Mouse (Mus musculus) small intestine, adult 2 months (tissue): ENCODE results near the gene Celsr2. TPM values are rescaled to one million over a fixed set of nuclear protein-coding genes. Genes with fewer than 3 reads are reported as not detected.

Experiments used
- H3K27ac ChIP-seq: fragments of 200-500 bp; 2 replicates; pipeline ENCODE4 v1.5.1; 2012; ENCODE audit warnings: low read depth, low read length, control low read depth, inconsistent platforms; ENCODE audit not compliant: insufficient read depth
- H3K27me3 ChIP-seq: fragments of 200-500 bp; 2 replicates; pipeline ENCODE4 v1.6.1; 2012; ENCODE audit warnings: mild to moderate bottlenecking, moderate library complexity, low read length, inconsistent platforms; ENCODE audit not compliant: control insufficient read depth, insufficient read depth
- H3K36me3 ChIP-seq: fragments of 200-500 bp; 2 replicates; pipeline ENCODE4 v1.6.1; 2012; ENCODE audit warnings: mild to moderate bottlenecking, low read length, control low read depth, inconsistent platforms; ENCODE audit not compliant: control insufficient read depth, insufficient read depth
- H3K4me1 ChIP-seq: fragments of 200-500 bp; 2 replicates; pipeline ENCODE4 v1.6.1; 2012; ENCODE audit warnings: low read length, inconsistent platforms, mixed read lengths; ENCODE audit not compliant: control insufficient read depth, insufficient read depth, insufficient read length
- H3K4me3 ChIP-seq: fragments of 200-500 bp; 2 replicates; pipeline ENCODE4 v1.5.1; 2012; ENCODE audit warnings: low read depth, mild to moderate bottlenecking, control low read depth, inconsistent platforms, low read length, moderate library complexity
- CTCF ChIP-seq: fragments of 200-500 bp; IDR thresholded peaks from 2 replicates; pipeline ENCODE4 v1.5.1; 2012; ENCODE audit warnings: low read depth, mild to moderate bottlenecking, control low read depth, inconsistent platforms, low read length, moderate library complexity, mixed read lengths; ENCODE audit not compliant: insufficient replicate concordance, insufficient read length; ENCODE audit errors: extremely low read depth
- POLR2A ChIP-seq: fragments of 200-500 bp; IDR thresholded peaks from 2 replicates; pipeline ENCODE4 v1.6.1; 2012; ENCODE audit warnings: low read depth, mild to moderate bottlenecking, control low read depth, inconsistent platforms, low read length, moderate library complexity
- WGBS: fragments of 180-500 bp; shearing (Covaris S2); methylation state at CpG from one replicate; pipeline ENCODE4 v1.1.7; 2018; 5-methylcytosine and 5-hydroxymethylcytosine counted together
- polyA plus RNA-seq: library from polyadenylated mRNA; depleted of rRNA; stranded (reverse); fragments of >200 nt; gene quantifications from 2 replicates; pipeline ENCODE4 v1.2.3, GENCODE M21; 2012

Celsr2 gene
- polyA plus RNA-seq, 1 experiment = 2.7 TPM

DNA sequence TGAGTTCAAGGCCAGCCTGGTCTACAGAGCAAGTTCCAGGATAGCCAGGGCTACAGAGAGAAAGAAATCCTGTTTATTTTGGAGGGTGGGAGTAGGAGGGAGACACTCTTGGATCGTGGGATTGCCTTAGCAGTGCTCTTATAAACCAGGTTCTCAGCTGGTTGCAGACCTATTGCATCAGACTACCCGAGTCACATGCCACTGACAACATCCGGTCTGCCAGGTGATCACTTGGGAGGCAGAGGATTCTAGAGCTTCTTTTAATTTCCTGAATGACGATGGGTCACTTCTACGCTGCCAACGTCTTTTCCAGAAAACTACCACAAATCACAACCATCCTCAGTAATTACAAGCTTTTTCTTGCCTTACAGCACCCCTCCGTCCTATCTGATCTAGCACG is 28.7 kb upstream of the Celsr2 start:
- no peak for TF ChIP-seq POLR2A
- Histone ChIP-seq H3K36me3 (no peaks in the 10 kb centered on the region; the same call in 1 of the 2 replicates), H3K27ac (peak overlapping the region; percentile 78), H3K4me3 (peak overlapping the region; percentile 73), H3K27me3 (no peaks in the 10 kb centered on the region), H3K4me1 (no peaks in the 10 kb centered on the region; the same call in 1 of the 2 replicates)
- WGBS = 1% methylated on average over 8 of the region's 8 CpGs

DNA sequence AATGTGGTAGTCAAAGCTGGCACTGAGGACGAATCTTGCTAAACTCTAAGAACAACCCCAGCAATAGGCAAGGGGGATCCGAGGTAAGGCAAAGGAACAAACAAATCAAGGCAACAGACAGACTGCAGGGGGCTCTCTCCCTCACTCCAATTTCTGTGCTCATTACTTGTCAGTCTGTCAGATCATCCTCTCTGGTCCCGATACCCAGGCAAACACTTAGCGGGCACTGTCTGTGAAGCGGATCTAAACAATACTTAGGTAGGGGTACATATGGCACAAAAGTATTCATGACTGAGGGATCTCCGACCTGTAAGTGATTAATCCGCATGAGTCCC is 21.0 kb upstream of the Celsr2 start:
- WGBS = 87% methylated on average over 7 of the region's 7 CpGs
- H3K27me3 ChIP-seq = no peaks in the 10 kb centered on the region
- H3K27ac ChIP-seq = no peak overlapping the region
- H3K4me1 ChIP-seq = no peaks in the 10 kb centered on the region
- H3K4me3 ChIP-seq = no peak overlapping the region
- peaks cover 52% of the 10 kb centered on the region for H3K36me3 ChIP-seq
- TF ChIP-seq POLR2A (no peak), CTCF (no peak)

DNA sequence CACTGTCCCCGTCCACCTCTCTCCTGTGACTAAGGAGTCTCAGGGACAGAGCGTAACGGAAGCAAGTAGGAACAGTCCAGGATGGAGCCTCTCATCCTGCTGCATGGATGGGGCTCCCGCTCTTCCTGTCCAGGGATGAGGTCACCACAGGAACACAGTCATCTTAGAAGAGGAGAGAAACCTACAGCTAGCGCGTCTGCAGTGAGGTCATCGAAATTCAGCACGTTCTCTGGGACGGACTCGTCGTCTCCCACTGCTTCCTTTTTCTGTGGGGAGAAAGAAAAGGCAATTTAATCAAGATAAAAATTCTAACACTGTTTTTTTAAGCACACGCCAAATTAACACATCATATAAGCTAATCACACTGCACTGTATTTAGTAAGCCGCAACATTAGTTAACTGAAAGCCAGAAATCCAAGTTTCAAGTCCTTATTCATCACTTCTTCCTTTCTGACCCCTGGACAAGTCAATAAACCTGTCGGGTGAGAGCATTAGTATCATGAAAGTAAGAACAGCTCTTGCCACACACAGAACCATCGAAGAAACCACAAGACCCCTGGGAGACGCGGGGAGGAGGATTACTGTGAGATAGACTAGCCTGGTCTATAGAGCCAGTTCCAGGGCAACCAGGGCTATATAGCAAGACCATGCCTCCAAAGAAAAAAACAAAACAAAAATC is 20.5 kb upstream of the Celsr2 start:
- Histone ChIP-seq H3K27ac (no peak overlapping the region), H3K27me3 (no peaks in the 10 kb centered on the region), H3K4me3 (no peak overlapping the region), H3K4me1 (no peaks in the 10 kb centered on the region), H3K36me3 (peaks cover 57% of the 10 kb centered on the region)
- 86% methylated on average over 17 of the region's 17 CpGs for whole genome bisulfite sequencing
- TF ChIP-seq CTCF = no peak

DNA sequence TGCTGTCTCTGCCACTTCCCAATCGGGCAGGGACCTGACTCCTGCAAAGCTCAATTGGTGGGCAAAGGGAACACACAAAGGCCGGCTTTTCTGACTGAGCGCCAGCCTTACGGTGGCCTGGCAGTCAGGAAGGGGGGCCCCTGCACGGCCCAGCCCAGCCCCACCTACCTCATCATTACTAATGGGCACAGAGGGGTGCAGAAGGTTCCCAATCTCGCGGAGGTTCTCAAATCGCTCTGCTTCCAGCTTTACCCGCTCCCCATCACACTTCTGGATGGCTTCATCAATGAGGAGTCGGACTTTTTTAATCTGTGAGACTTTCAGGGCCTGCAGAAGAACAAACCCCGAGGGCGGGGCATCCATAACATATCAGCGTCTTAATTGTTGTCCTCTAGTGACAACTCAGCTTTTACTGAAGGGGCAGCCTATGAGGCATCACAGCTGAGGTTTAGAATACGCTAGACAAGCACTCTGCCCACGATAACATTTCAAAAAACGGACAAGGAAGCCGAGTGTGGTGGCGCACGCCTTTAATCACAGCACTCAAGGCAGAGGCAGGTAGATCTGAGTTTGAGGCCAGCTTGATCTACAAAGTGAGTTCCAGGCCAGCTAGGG is 18.6 kb upstream of the Celsr2 start:
- TF ChIP-seq POLR2A (no peak), CTCF (no peak)
- Histone ChIP-seq H3K36me3 (peaks cover 71% of the 10 kb centered on the region), H3K27me3 (no peaks in the 10 kb centered on the region), H3K27ac (no peak overlapping the region), H3K4me3 (no peak overlapping the region), H3K4me1 (no peaks in the 10 kb centered on the region)
- 81% methylated on average over 19 of the region's 19 CpGs for WGBS

DNA sequence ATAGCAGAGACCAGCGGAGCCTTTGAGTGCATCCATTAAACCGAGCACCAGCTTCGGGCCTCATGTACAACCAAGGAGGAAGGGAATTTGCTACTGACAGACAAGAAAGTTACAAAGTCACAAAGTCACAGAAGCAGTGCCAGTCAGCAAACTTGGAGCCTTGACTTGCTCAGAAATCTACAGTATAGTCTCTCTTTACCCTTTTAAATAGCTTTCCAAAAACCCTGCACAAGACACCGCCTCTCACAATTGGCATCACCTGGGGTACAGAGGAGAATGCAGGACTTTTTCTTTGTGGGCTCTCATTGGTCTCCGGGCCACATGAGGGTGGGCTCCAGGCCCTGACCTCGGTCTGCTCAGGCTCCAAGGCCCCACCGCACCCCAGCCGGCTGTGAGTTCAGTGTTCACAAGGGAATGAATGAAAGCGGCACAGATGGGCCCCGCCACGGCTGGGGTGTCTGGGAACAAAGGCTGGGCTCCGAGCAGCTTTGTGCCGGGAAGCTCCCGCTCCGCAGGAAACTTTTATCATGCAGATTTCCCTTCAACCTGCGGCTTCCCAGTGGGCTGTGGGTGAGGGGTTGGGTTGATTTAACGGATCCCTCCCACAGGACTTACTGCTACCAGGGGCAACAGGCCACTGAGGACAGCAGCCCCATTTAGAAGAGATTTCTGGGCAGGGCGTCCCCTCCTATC is 18.0 kb upstream of the Celsr2 start:
- H3K4me1 ChIP-seq = no peaks in the 10 kb centered on the region
- 85% methylated on average over 18 of the region's 18 CpGs for WGBS
- TF ChIP-seq POLR2A = no peak
- TF ChIP-seq CTCF = no peak
- H3K36me3 ChIP-seq = peaks cover 77% of the 10 kb centered on the region
- no peak overlapping the region for H3K4me3 ChIP-seq
- H3K27ac ChIP-seq = no peak overlapping the region
- H3K27me3 ChIP-seq = no peaks in the 10 kb centered on the region

DNA sequence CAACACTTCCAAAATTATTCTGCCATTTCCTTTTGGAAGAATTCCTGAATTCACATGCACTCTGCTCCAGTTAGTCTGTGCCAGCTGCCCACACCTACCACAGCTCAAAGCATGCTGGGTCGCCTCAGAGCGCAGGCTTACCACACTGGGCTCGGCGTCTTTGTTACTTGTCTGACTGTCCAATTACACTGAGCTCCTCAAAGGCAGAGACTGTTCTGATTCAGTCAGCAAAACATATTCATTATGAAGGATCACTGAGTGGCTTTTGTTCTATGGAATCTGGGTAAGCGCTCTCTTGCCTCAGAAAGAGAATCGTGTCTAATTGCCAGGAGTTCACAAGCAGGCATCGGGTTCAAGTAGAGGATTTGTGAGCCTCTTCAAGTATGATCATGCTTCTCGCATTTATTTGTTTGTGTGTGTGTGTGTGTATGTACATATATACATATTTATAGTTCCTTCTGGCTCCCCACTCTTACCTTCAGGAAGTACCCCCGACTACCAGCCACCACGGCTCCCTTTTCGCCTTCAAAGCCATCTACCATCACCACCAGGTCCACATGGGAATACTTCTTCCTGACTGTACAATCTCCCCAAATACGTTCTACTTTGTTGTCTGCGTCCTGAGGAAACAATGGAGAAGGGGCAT is 17.3 kb upstream of the Celsr2 start:
- no peaks in the 10 kb centered on the region for H3K4me1 ChIP-seq
- H3K4me3 ChIP-seq = no peak overlapping the region
- no peak overlapping the region for H3K27ac ChIP-seq
- H3K36me3 ChIP-seq = peaks cover 83% of the 10 kb centered on the region
- TF ChIP-seq CTCF (no peak), POLR2A (no peak)
- H3K27me3 ChIP-seq = no peaks in the 10 kb centered on the region
- WGBS = 93% methylated on average over 13 of the region's 13 CpGs

DNA sequence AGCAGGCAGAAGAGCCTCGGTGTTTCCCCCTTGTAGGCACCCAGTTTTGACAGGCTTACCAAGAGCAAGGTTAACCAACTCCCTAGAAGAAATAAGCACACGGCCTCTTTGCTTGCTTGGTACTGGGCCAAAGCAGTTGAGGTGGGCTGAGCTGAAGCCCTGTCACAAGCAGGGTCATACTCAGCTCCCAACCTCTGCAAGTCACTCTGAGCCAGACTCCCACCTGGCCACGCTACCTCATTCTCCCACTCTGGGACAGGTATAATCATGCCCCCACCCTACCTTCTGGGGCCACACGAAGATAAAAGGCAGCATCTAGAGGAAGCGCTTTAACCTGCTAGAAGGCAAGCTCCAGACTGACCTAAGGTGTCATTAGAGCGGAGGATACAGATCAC is 10.3 kb upstream of the Celsr2 start:
- WGBS = 85% methylated on average over 6 of the region's 6 CpGs
- TF ChIP-seq CTCF (no peak), POLR2A (no peak)
- Histone ChIP-seq H3K27ac (no peak overlapping the region), H3K27me3 (no peaks in the 10 kb centered on the region), H3K4me3 (no peak overlapping the region), H3K36me3 (peaks cover 43% of the 10 kb centered on the region), H3K4me1 (no peaks in the 10 kb centered on the region)
